Mouse (Mus musculus): ENCODE measurements around the gene Fam83g.

DNA sequence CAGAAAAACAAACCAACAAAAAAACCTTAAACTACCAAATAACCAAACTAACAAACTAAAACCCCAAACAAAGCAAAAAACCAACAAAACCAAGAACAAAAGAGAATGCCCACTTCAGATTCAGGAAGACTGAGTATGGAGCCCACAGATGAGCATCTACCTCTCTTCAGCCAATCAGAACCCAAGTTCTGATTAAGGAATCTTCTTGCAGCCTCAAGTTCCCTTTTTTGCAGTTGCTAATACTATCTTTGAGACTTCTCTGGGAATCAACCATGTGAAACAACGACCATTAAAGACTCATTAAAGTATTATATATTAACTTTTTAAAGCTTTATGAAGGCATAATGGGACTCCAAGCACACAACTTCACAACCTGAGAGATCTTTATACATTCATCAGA, 53.4 kb downstream of the Fam83g start:
- TF ChIP-seq CTCF (IDR thresholded peaks at IDR 0.05; ENCODE audit: low read depth, low read length) (no peak), POLR2A (IDR thresholded peaks at IDR 0.05; ENCODE audit: extremely low read depth, insufficient read depth, low read length) (no peak)
